33 mouse cellular contexts compared by ENCODE assay signal in genomic region chr11:43376598-43376997, GRCm38 (mm10).
"Had no signal": no experiment of that assay in that cellular context is flagged by ENCODE, and none has a peak within 500 bp of the region (broad histone marks: within the 10 kb centered on the region; RNA-seq: fewer than 3 reads in every experiment).

No protein-coding gene starts in this region.

- DNase-seq: heart, postnatal 10 days; heart, postnatal 14 days; heart, postnatal 36 days; heart, postnatal 4 days; kidney, adult 11 months; kidney, adult 18-20 months; kidney, adult 2 months; kidney, adult 8-10 months; kidney, adult 9 months; kidney, postnatal 10 days; kidney, postnatal 14 days; kidney, postnatal 25 days; kidney, postnatal 36 days; kidney, postnatal 4 days; layer of hippocampus, adult 9-11 months; layer of hippocampus, postnatal 36 days had no signal

- H3K27ac ChIP-seq: heart, embryonic 10.5 days; heart, embryonic 13.5 days; heart, embryonic 15.5 days; hindbrain, embryonic 10.5 days; hindbrain, embryonic 12.5 days; hindbrain, embryonic 13.5 days; hindbrain, embryonic 14.5 days; hindbrain, embryonic 15.5 days; hindbrain, postnatal 0 days; intestine, embryonic 15.5 days; kidney, embryonic 15.5 days; kidney, postnatal 0 days; layer of hippocampus, adult 2 months had no signal

- H3K4me3 ChIP-seq: heart, embryonic 10.5 days; heart, embryonic 12.5 days; heart, embryonic 13.5 days; heart, embryonic 15.5 days; hindbrain, embryonic 10.5 days; hindbrain, embryonic 12.5 days; hindbrain, embryonic 13.5 days; hindbrain, embryonic 15.5 days; intestine, embryonic 15.5 days; kidney, embryonic 15.5 days; layer of hippocampus, adult 2 months had no signal

- ATAC-seq: hindbrain, embryonic 16.5 days; hindbrain, postnatal 0 days; intestine, embryonic 15.5 days; intestine, embryonic 16.5 days; intestine, postnatal 0 days had no signal
